Mouse (Mus musculus) midbrain, embryonic 11.5 days (tissue): ENCODE results near the gene Otx1. TPM values are rescaled to one million over a fixed set of nuclear protein-coding genes. Genes with fewer than 3 reads are reported as not detected.
A peak's percentile ranks its signal among the peaks of the same experiment; 100 is the strongest.

Experiments used
- ATAC-seq: fragments of 200-750 bp; cut with Nextera tagmentation; 2 replicates; pipeline ENCODE4 v1.8.0; 2017; ENCODE audit warnings: moderate TSS enrichment, moderate library complexity; ENCODE audit not compliant: low FRiP score
- DNase-seq: peaks from one replicate; pipeline ENCODE4 v3.0.0; 2015; ENCODE audit warnings: low spot score; ENCODE audit errors: missing footprints
- H3K27ac ChIP-seq: fragments of 300-500 bp; sonication (generic); 2 replicates; pipeline ENCODE4 v1.5.1; 2014; ENCODE audit warnings: low read depth, low read length
- H3K27me3 ChIP-seq: fragments of 300-500 bp; sonication (generic); 2 replicates; pipeline ENCODE4 v1.6.1; 2014; ENCODE audit warnings: mild to moderate bottlenecking, low read length, moderate library complexity, mixed read lengths; ENCODE audit not compliant: control insufficient read depth, insufficient read depth
- H3K36me3 ChIP-seq: fragments of 300-500 bp; sonication (generic); 2 replicates; pipeline ENCODE4 v1.6.1; 2014; ENCODE audit warnings: mild to moderate bottlenecking, low read length, moderate library complexity, mixed read lengths; ENCODE audit not compliant: control insufficient read depth, insufficient read depth
- H3K4me1 ChIP-seq: fragments of 300-500 bp; sonication (generic); 2 replicates; pipeline ENCODE4 v1.6.1; 2014; ENCODE audit warnings: low read length; ENCODE audit not compliant: control insufficient read depth, insufficient read depth
- H3K4me2 ChIP-seq: fragments of 300-500 bp; sonication (generic); 2 replicates; pipeline ENCODE4 v1.6.1; 2014; ENCODE audit warnings: mild to moderate bottlenecking, moderate library complexity
- H3K4me3 ChIP-seq: fragments of 300-500 bp; sonication (generic); 2 replicates; pipeline ENCODE4 v1.5.1; 2014; ENCODE audit warnings: low read depth, low read length
- H3K9ac ChIP-seq: fragments of 300-500 bp; sonication (generic); 2 replicates; pipeline ENCODE4 v1.6.1; 2014; ENCODE audit warnings: low read length
- H3K9me3 ChIP-seq: fragments of 300-500 bp; sonication (generic); 2 replicates; pipeline ENCODE4 v1.6.1; 2016; ENCODE audit warnings: low read length; ENCODE audit not compliant: control insufficient read depth
- WGBS: fragments of 180-500 bp; shearing (Covaris S2); extraction: QIAGEN DNeasy Blood & Tissue Kit; methylation state at CpG from one replicate; pipeline ENCODE4 v1.1.7; 2014; 5-methylcytosine and 5-hydroxymethylcytosine counted together
- polyA plus RNA-seq: library from polyadenylated mRNA; unstranded; fragments of >200 nt; fragmentation: Nextera tagmentation; extraction: Ambion mirVana; gene quantifications from 2 replicates; pipeline ENCODE4 v1.2.1, GENCODE M21; 2014

The Otx1 gene
- polyA plus RNA-seq, 1 experiment from 2014 or later, result 43.7 TPM

DNA sequence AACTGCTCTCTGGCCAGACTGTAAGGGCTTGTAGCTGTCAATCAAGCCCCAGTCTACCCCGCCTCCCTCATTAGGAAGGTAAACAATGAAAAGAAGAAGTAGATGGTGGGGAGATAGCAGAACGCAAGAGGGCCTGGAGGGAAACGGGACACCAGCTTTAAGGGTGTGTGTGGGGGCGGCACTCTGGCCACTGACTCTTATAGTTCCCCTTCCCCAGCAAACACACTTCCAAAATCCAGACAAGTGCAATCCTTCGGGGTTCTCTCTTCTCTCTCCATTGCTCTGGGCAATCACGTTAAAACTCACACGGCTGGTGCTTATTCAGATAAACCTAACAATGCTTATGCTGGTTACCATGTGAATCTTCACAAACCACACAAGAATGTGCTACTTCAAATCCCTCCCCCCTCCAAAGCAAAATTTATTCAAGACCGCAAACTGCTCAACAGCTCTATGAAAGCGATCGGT lies 5.5 kb upstream of the Otx1 start:
- ATAC-seq (peak; percentile 67), DNase-seq (peak; percentile 96)
- under 1% methylated on average over 10 of the region's 10 CpGs for WGBS
- Histone ChIP-seq H3K9me3 (no peaks in the 10 kb centered on the region), H3K36me3 (no peaks in the 10 kb centered on the region), H3K27me3 (no peaks in the 10 kb centered on the region; the same call in 1 of the 2 replicates), H3K27ac (peak overlapping the region; percentile 91), H3K4me3 (peak overlapping the region; percentile 89), H3K4me2 (peak overlapping the region; percentile 81), H3K9ac (peak overlapping the region; percentile 97), H3K4me1 (peaks cover 46% of the 10 kb centered on the region)

DNA sequence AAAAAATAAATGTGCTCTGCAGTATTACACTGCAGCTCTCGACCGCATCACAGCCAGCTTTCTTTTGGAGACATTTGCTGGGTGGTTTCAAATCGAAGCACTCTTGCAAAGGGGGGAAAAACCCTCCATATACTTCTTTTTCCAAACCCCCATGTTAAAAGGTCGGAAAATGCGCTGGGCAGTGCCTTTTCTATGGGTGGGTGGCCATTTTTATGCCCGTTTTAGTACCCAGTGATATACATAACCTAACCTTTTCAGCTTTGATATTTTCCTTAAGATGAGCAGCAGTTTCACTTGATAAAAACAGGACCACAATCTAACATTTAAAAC lies 5.0 kb upstream of the Otx1 start:
- Histone ChIP-seq H3K4me1 (peaks cover 46% of the 10 kb centered on the region), H3K9me3 (no peaks in the 10 kb centered on the region), H3K27me3 (no peaks in the 10 kb centered on the region; the same call in 1 of the 2 replicates), H3K36me3 (no peaks in the 10 kb centered on the region), H3K9ac (peak overlapping the region; percentile 97), H3K4me2 (peak overlapping the region; percentile 81), H3K4me3 (peak overlapping the region; percentile 89), H3K27ac (peak overlapping the region; percentile 91)
- DNase-seq, result peak; percentile 96
- 0% methylated on average over 6 of the region's 6 CpGs for WGBS
- ATAC-seq, result peak; percentile 3

DNA sequence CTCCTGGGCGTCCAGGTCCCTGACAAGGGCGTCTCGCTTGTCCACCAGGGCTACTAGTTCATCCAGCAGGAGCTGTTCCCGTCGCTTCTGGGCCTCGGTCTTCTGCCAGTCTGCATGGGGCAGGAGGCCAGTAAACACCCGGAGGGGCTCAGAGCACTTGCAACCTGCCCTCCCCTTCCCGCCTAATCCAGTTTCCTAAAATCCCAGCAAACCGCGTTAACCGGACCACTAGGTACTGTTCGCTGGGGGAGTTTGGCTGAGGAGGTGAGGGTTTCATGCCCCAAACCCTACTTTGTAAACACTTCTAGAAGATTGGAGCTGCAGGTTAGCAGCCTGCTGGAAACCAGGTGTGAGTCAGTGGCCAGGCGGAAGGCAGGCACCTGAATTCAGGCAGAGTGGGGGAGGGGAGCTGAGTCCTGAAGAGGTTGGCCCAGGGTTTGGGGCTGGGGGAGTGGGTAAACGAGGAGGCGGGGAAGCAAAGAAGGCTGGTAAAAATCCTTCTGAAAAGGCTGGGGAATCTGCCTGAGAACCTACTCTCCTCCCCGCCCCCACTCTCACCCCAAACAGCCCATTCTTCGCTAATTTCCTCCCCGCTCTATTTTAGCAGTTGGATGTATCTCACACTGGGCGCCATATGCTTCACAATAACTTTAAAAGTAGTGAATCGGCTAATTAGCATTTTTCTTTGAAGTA lies 4.5 kb upstream of the Otx1 start:
- Histone ChIP-seq H3K4me2 (peak overlapping the region; percentile 81), H3K4me1 (peaks cover 46% of the 10 kb centered on the region), H3K36me3 (no peaks in the 10 kb centered on the region), H3K27me3 (no peaks in the 10 kb centered on the region; the same call in 1 of the 2 replicates), H3K9me3 (no peaks in the 10 kb centered on the region), H3K27ac (peak overlapping the region; percentile 91), H3K4me3 (peak overlapping the region; percentile 89), H3K9ac (peak overlapping the region; percentile 97)
- DNase-seq (peak; percentile 96), ATAC-seq (peak; percentile 47)
- WGBS, result under 1% methylated on average over 20 of the region's 20 CpGs

DNA sequence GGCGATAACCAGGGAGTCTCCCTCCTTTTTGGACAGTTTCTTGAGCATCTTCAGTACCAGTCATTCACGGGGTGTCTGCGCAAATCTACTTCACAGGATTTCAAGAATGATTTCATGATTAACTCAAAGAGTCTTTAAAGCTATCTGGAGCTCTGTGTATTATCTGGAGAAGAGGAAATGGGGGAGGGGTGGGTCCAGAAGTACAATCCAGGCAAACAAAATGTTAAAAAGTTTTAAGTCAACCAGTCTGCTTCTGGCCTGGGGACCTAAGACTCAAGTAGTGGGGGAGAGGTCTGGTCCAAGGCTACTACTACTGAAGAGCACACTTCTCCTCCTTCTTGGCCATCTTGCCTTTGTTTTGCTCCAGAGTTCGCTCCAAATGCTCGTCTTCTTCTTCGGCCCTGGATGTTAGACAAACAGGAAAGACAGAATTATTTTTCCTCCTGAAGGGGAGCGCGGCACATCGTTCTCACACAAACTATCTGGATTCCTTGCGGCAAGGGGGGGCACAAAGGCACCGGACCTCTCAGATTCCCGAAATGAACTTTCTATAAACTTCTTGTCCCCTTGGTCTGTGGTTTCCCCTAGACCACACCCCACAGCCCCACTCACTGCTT lies 3.9 kb upstream of the Otx1 start:
- Histone ChIP-seq H3K4me2 (peak overlapping the region; percentile 81), H3K9ac (peak overlapping the region; percentile 97), H3K4me1 (peaks cover 46% of the 10 kb centered on the region), H3K27me3 (no peaks in the 10 kb centered on the region; the same call in 1 of the 2 replicates), H3K27ac (peak overlapping the region; percentile 91), H3K9me3 (no peaks in the 10 kb centered on the region), H3K36me3 (no peaks in the 10 kb centered on the region), H3K4me3 (peak overlapping the region; percentile 89)
- DNase-seq (peak; percentile 94), ATAC-seq (no peak)
- 2% methylated on average over 12 of the region's 12 CpGs for WGBS

DNA sequence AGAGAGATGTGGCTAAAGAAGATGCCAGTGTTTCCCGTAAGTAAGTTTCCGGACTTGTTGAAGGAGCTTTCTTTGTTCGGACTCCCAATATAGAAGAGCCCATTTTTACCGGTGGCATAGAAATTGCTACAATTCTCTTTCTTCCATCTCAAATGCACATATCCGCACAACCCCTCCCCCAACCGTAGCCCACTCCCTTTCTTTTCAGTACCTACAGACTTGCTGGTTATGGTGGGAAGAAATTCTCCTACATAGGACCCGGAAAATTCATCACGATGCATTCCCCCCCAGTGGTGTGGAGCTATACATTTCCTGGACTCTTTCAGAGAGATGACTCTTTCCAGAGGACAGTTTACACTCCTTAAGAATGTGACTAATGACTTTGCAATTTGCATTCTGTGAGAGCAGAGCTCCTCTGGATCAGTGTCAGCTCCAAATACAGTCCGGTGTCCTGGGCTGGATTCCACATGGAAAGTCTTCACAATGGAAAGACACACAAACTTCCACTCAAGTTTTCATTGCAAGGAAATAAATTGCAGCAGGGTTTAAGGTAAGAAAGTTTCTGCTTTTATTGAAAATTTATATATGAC lies 2.7 kb upstream of the Otx1 start:
- H3K36me3 ChIP-seq, result no peaks in the 10 kb centered on the region
- no peaks in the 10 kb centered on the region for H3K9me3 ChIP-seq
- H3K27ac ChIP-seq, result peak overlapping the region; percentile 96
- peaks cover 37% of the 10 kb centered on the region for H3K4me1 ChIP-seq
- H3K9ac ChIP-seq, result peak overlapping the region; percentile 97
- WGBS, result 2% methylated on average over 9 of the region's 9 CpGs
- peak overlapping the region; percentile 81 for H3K4me2 ChIP-seq
- H3K4me3 ChIP-seq, result peak overlapping the region; percentile 89
- ATAC-seq, result no peak
- DNase-seq, result peak; percentile 96
- H3K27me3 ChIP-seq, result no peaks in the 10 kb centered on the region

DNA sequence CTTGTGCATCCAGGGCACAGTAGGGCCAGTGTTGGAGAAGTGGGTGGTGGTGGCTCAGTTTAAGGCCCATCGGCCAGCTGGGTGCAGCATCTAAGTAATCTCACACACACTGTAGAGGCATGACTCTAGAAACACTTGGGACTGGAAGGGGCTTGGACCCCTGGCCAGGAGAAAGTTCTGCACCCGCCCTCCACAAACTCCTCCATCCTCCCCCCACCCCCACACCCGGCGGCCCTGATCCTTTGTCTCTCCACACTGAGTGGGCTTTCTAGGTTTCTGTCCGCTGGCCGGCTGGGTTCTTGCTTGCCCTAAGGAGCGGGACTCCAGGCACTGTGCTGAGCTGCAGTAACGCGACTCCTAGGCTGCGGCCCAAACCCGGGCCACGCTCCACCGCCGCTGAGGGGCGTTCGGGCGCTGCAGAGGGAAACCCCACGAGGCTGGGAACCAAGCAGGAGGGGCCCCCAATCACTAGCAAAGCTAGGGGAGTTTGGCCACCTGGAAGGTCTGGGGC lies 1.7 kb upstream of the Otx1 start:
- ATAC-seq (peak; percentile 28), DNase-seq (peak; percentile 98)
- 0% methylated on average over 17 of the region's 18 CpGs for WGBS
- Histone ChIP-seq H3K27me3 (no peaks in the 10 kb centered on the region), H3K36me3 (no peaks in the 10 kb centered on the region), H3K4me1 (peaks cover 31% of the 10 kb centered on the region), H3K4me2 (peak overlapping the region; percentile 81), H3K27ac (peak overlapping the region; percentile 96), H3K9me3 (no peaks in the 10 kb centered on the region), H3K4me3 (peak overlapping the region; percentile 89), H3K9ac (peak overlapping the region; percentile 97)

DNA sequence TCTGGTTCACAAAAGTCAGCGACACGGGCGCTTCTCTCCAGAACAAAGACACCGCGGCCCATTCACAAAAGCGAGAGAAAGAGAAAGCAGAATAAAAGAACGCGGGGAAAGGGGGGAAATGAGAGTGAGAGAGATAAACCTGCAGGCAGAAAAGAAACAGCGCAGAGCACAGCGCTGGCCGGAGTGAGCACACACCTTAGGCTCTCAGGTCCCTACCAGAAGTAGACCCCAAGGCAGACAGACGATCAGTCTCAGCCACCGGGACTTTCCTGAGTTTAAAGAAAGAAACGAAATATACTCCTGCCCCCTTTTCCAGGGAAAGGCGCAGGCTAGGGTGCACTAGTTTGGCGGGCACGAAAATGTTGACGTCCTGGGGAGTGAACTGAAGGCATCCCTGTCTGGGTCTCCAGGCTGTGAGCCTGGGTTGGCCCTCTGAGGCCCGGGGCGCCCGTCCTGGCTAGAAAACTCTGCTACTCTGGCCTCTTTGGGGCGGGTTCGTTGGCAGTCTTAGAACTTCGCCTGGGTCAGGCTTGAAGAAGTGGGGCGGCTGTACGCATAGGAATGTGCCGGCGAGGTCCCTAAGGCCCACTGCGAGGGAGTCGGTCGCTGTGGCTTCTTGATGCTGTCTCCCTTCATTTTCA lies 764 bp upstream of the Otx1 start:
- Histone ChIP-seq H3K36me3 (no peaks in the 10 kb centered on the region), H3K9me3 (no peaks in the 10 kb centered on the region), H3K27me3 (no peaks in the 10 kb centered on the region), H3K4me1 (peaks cover 28% of the 10 kb centered on the region), H3K27ac (peak overlapping the region; percentile 96), H3K4me3 (peak overlapping the region; percentile 89), H3K4me2 (peak overlapping the region; percentile 81), H3K9ac (peak overlapping the region; percentile 97)
- ATAC-seq (no peak), DNase-seq (peak; percentile 98)
- WGBS, result under 1% methylated on average over 31 of the region's 31 CpGs

DNA sequence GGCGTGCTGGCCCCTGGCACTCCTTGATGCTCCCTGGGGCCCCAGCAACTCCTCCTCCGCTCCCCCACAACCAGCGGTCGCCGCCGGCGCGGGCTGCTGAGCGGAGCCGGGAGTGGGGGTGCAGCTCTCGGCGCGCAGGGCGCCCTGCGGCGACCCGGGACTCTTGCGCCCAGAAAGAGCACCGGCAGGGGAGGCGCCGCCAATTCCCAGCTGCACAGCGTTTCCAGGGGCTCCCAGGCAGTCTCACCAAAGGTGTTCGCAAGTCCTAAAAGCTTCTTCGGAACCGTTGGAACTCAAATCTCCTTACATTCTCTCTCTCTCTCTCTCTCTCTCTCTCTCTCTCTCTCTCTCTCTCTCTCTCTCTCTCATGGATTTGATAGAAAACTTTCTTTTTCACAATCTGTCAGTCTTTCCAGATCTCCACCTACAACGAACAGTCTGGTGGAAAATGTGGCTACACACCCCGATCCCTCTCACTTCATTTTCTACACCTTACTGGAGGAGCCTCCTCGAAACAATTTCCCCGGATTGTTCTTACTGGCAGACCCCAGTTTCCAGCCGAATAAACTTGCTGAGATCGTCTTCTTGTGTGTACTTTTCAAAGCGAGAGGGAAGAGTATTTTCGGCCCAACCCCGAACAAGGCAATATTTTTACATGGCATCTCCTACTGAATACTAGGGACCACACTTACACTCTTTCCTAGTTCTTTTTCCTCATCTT lies 475 bp downstream of the Otx1 start:
- no peaks in the 10 kb centered on the region for H3K27me3 ChIP-seq
- DNase-seq (peak; percentile 97), ATAC-seq (no peak)
- H3K4me3 ChIP-seq, result peak overlapping the region; percentile 89
- H3K9me3 ChIP-seq, result no peaks in the 10 kb centered on the region
- H3K4me1 ChIP-seq, result peaks cover 23% of the 10 kb centered on the region
- peak overlapping the region; percentile 81 for H3K4me2 ChIP-seq
- H3K36me3 ChIP-seq, result no peaks in the 10 kb centered on the region
- H3K27ac ChIP-seq, result peak overlapping the region; percentile 96
- under 1% methylated on average over 34 of the region's 34 CpGs for WGBS
- peak overlapping the region; percentile 97 for H3K9ac ChIP-seq
